Mouse (Mus musculus): ENCODE data around the gene Naip1. TPM values are rescaled to one million over a fixed set of nuclear protein-coding genes. Genes with fewer than 3 reads are reported as not detected.

Gene Naip1
- polyA plus RNA-seq (2012; rRNA removed), result 0.01 and 0.02 TPM in 2 replicates

GRCm38 (mm10) chr13:100452415-100453127 is at the start of gene Naip1:
Naip1 (minus strand) TSS chr13:100452869.

GRCm38 (mm10) chr13:100492061-100492787 is 39.6 kb upstream of the Naip1 start, which contains the start of gene Gtf2h2:
Gtf2h2 (minus strand) TSS chr13:100492579.

Other genes with a start within 250 kb of the Naip1 start
- gene Naip5, start 206.5 kb downstream of the Naip1 start, polyA plus RNA-seq (2012; rRNA removed), result 0.32 and 0.46 TPM in 2 replicates
- 0.29 and 0.31 TPM in 2 replicates for gene Naip6, start 135.2 kb downstream of the Naip1 start, polyA plus RNA-seq (2012; rRNA removed)
- gene Gtf2h2, start 39.7 kb upstream of the Naip1 start, polyA plus RNA-seq (2012; rRNA removed), result 80.6 and 96.1 TPM in 2 replicates
- gene Ocln, start 99.8 kb upstream of the Naip1 start, polyA plus RNA-seq (2012; rRNA removed), result 1.5 TPM in 2 replicates
- gene Marveld2, start 164.1 kb upstream of the Naip1 start, polyA plus RNA-seq (2012; rRNA removed), result 1.6 and 2.2 TPM in 2 replicates
- 135 and 285 TPM in 2 replicates for gene Ak6, start 198.1 kb upstream of the Naip1 start, polyA plus RNA-seq (2012; rRNA removed)
- gene Rad17, start 198.2 kb upstream of the Naip1 start, polyA plus RNA-seq (2012; rRNA removed), result 21.1 and 22.0 TPM in 2 replicates
- 22.5 and 42.3 TPM in 2 replicates for gene Taf9, start 198.7 kb upstream of the Naip1 start, polyA plus RNA-seq (2012; rRNA removed)
- 2.7 TPM in 2 replicates for gene Ccdc125, start 216.8 kb upstream of the Naip1 start, polyA plus RNA-seq (2012; rRNA removed)

Data from central nervous system, embryonic 11.5 days (tissue).